Mouse (Mus musculus) CH12.LX (cell line): ENCODE data around the gene Cldn1. TPM values are rescaled to one million over a fixed set of nuclear protein-coding genes. Genes with fewer than 3 reads are reported as not detected.

Experiments used
- DNase-seq: peaks from one replicate; pipeline ENCODE4 v3.0.0-alpha.2; 2013; ENCODE audit errors: extremely low read depth
- H3K27ac ChIP-seq: 2 replicates; pipeline ENCODE4 v1.5.1; 2012; ENCODE audit warnings: low read depth, mild to moderate bottlenecking, control low read depth, moderate library complexity; ENCODE audit not compliant: insufficient read depth
- H3K27me3 ChIP-seq: replicated peaks from 2 replicates; pipeline ENCODE3; 2012; ENCODE audit warnings: inconsistent platforms
- H3K36me3 ChIP-seq, 2 experiments: replicated peaks in 1 of 2; 2 replicates each; pipeline versions ENCODE3 to v1.6.1; 2012; ENCODE audit warnings: inconsistent platforms in 1 of 2, low read length in 1 of 2, mild to moderate bottlenecking in 1 of 2, mixed read lengths in 1 of 2, moderate library complexity in 1 of 2; ENCODE audit not compliant: control insufficient read depth in 1 of 2, insufficient read depth in 1 of 2
- H3K4me1 ChIP-seq, 2 experiments: 2 replicates each; pipeline ENCODE4 v1.6.1; 2012; ENCODE audit warnings: inconsistent platforms in 1 of 2, moderate library complexity in 1 of 2; ENCODE audit not compliant: insufficient read depth in 2 of 2, control insufficient read depth in 1 of 2
- H3K4me2 ChIP-seq: 2 replicates; pipeline ENCODE4 v1.6.1; 2012; ENCODE audit warnings: low read depth, mild to moderate bottlenecking, control low read depth; ENCODE audit not compliant: poor library complexity, insufficient read depth, severe bottlenecking
- H3K4me3 ChIP-seq, 3 experiments: fragments of 150-350 bp in 1 of 3; sonication (generic) in 1 of 3; replicated peaks in 1 of 3; 2 replicates each; pipeline versions ENCODE3 to v1.5.1; 2011 to 2012; ENCODE audit warnings: low read depth in 2 of 3, low read length in 2 of 3, mild to moderate bottlenecking in 2 of 3, moderate library complexity in 2 of 3, control low read depth in 1 of 3, improper control_type of control experiment in 1 of 3, inconsistent platforms in 1 of 3, mixed read lengths in 1 of 3; ENCODE audit not compliant: poor library complexity in 1 of 3
- H3K79me2 ChIP-seq: replicated peaks from 2 replicates; pipeline ENCODE4 v1.6.1; 2012; ENCODE audit warnings: mild to moderate bottlenecking, moderate library complexity; ENCODE audit not compliant: control insufficient read depth, poor library complexity, insufficient read depth, severe bottlenecking; ENCODE audit errors: extremely low read depth
- H3K9ac ChIP-seq: 2 replicates; pipeline ENCODE4 v1.6.1; 2012; ENCODE audit warnings: low read depth, mild to moderate bottlenecking, control low read depth, moderate library complexity; ENCODE audit not compliant: insufficient read depth
- H3K9me3 ChIP-seq: replicated peaks from 2 replicates; pipeline ENCODE3; 2012; ENCODE audit warnings: low read length, inconsistent platforms, mixed read lengths
- BHLHE40 ChIP-seq: IDR thresholded peaks from 2 replicates; pipeline ENCODE4 v1.6.1; 2011; ENCODE audit warnings: mild to moderate bottlenecking, low read depth, low read length, improper control_type of control experiment
- CHD2 ChIP-seq: IDR thresholded peaks from 2 replicates; pipeline ENCODE4 v1.6.1; 2011; ENCODE audit warnings: low read length, improper control_type of control experiment
- E2F4 ChIP-seq: IDR thresholded peaks from 2 replicates; pipeline ENCODE4 v1.6.1; 2011; ENCODE audit warnings: low read depth, low read length, improper control_type of control experiment; ENCODE audit not compliant: insufficient replicate concordance
- ELF1 ChIP-seq: IDR thresholded peaks from 2 replicates; pipeline ENCODE4 v1.6.1; 2014; ENCODE audit warnings: low read depth, mild to moderate bottlenecking, inconsistent platforms, low read length, improper control_type of control experiment
- IRF4 ChIP-seq: IDR thresholded peaks from 2 replicates; pipeline ENCODE4 v1.6.1; 2014; ENCODE audit warnings: low read depth, mild to moderate bottlenecking, inconsistent platforms, low read length, improper control_type of control experiment
- JUN ChIP-seq: IDR thresholded peaks from 2 replicates; pipeline ENCODE4 v1.6.1; 2011; ENCODE audit warnings: low read depth, mild to moderate bottlenecking, low read length, improper control_type of control experiment, moderate library complexity; ENCODE audit not compliant: insufficient read depth
- JUND ChIP-seq: conservative IDR thresholded peaks from 2 replicates; pipeline ENCODE4 v1.6.1; 2011; ENCODE audit warnings: low read depth, low read length, improper control_type of control experiment
- MYC ChIP-seq: IDR thresholded peaks from 2 replicates; pipeline ENCODE4 v1.6.1; 2011; ENCODE audit warnings: low read depth, mild to moderate bottlenecking, improper control_type of control experiment, low read length
- NELFE ChIP-seq: IDR thresholded peaks from 2 replicates; pipeline ENCODE4 v1.6.1; 2011; ENCODE audit warnings: low read depth, low read length, improper control_type of control experiment
- NRF1 ChIP-seq: IDR thresholded peaks from 2 replicates; pipeline ENCODE4 v1.6.1; 2014; ENCODE audit warnings: low read depth, mild to moderate bottlenecking, inconsistent platforms, low read length, improper control_type of control experiment, moderate library complexity
- PAX5 ChIP-seq: IDR thresholded peaks from 2 replicates; pipeline ENCODE4 v1.6.1; 2012; ENCODE audit warnings: low read length, inconsistent platforms, mixed read lengths
- SMC3 ChIP-seq: IDR thresholded peaks from 2 replicates; pipeline ENCODE4 v1.6.1; 2011; ENCODE audit warnings: low read depth, low read length, improper control_type of control experiment
- TBP ChIP-seq: conservative IDR thresholded peaks from 2 replicates; pipeline ENCODE4 v1.6.1; 2011; ENCODE audit warnings: low read depth, low read length, improper control_type of control experiment
- ZMIZ1 ChIP-seq: IDR thresholded peaks from 2 replicates; pipeline ENCODE4 v1.6.1; 2012; ENCODE audit warnings: low read depth, mild to moderate bottlenecking, inconsistent platforms, low read length, improper control_type of control experiment
- dilution Hi-C: fragments of 300-500 bp; cut with MboI; formaldehyde crosslinking; loops from 2 replicates; pipeline ENCODE4 v1.14.3; 2020; ENCODE audit warnings: low sequenced_read_pairs; ENCODE audit not compliant: extremely low pct_unique_long_range_greater_than_20kb, extremely low pct_ligation_motif_present
- in situ Hi-C: fragments of 300-500 bp; cut with MboI; formaldehyde crosslinking; loops from 3 replicates; pipeline ENCODE4 v1.14.3; 2019; ENCODE audit warnings: low sequenced_read_pairs, low pct_ligation_motif_present, low pct_unique_long_range_greater_than_20kb, mixed read lengths
- polyA plus RNA-seq: library from polyadenylated mRNA; unstranded; fragments of >175 nt; gene quantifications from 2 replicates; pipeline ENCODE4 v1.2.1, GENCODE M21; 2012; ENCODE audit warnings: low read depth; ENCODE audit not compliant: insufficient read length
- total RNA-seq, 2 experiments: library from RNA; depleted of rRNA; stranded (reverse); fragments of 300-350 nt in 1 of 2; fragments of >200 nt in 1 of 2; gene quantifications; 2 replicates each; pipeline ENCODE4 v1.2.3; 2012 to 2014

Gene Cldn1
- total and polyA plus RNA-seq, 3 experiments: not detected

DNA sequence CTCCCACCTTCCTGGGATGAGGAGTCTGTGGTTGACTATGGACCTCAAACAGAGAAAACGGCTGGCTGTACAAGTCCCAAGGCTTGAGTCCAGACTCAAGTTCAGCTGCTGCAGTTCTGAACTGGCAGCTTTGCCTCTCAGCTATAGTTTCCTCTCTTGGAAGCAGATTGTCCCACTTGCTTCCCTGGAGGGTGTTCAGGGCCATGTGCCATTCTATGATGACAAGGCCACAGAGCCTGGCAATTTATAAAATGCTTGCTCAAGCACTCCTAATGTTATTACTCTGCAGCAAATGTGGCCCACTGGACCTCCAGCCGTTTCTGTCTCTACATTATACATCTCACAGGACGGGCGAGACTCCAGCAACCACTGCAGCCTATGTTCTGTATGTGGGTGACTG lies 12.0 kb downstream of the Cldn1 start:
- H3K9me3 ChIP-seq: peaks cover 4% of the 10 kb centered on the region
- DNase-seq: no peak
- no peak overlapping the region for H3K27ac ChIP-seq
- no peak overlapping the region for H3K9ac ChIP-seq
- no peaks in the 10 kb centered on the region for H3K79me2 ChIP-seq
- H3K4me2 ChIP-seq: no peak overlapping the region
- TF ChIP-seq SMC3 (no peak), NELFE (no peak), E2F4 (no peak), TBP (no peak), ELF1 (no peak), JUND (no peak), CHD2 (no peak), IRF4 (no peak), JUN (no peak)
- H3K27me3 ChIP-seq: no peaks in the 10 kb centered on the region
- H3K4me1 ChIP-seq: peaks cover 0 to 2% of the 10 kb centered on the region in 2 experiments; a peak in 1 of 4 replicates
- H3K36me3 ChIP-seq: no peaks in the 10 kb centered on the region
- dilution Hi-C loops (no loop called here), in situ Hi-C loops (no loop called here)
- no peak overlapping the region for H3K4me3 ChIP-seq

DNA sequence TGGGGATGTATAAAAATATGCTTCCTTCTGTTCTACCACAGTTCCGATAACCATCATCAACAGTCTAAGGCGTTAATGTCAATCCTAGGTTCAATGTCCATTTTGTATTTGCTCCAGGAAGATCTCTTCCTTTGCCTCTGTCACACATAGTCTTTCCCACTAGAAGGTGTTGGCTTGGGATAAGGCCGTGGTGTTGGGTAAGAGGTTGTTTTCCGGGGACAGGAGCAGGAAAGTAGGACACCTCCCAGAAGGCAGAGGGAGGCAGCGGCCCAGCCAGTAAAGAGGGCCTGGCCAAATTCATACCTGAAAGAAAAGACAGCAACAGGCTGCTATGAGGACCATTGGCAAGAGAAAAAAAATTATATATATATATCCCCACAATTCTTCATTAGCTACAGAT lies 12.7 kb downstream of the Cldn1 start:
- dilution Hi-C loops: no loop called here
- TF ChIP-seq BHLHE40 (no peak), ZMIZ1 (no peak), NRF1 (no peak)
- H3K9me3 ChIP-seq: peaks cover 4% of the 10 kb centered on the region
- H3K4me1 ChIP-seq: peaks cover 0 to 2% of the 10 kb centered on the region in 2 experiments; a peak in 1 of 4 replicates
- in situ Hi-C loops: no loop called here
- H3K4me2 ChIP-seq: no peak overlapping the region
- DNase-seq: no peak
- no peak overlapping the region for H3K27ac ChIP-seq
- no peak overlapping the region for H3K9ac ChIP-seq
- H3K36me3 ChIP-seq: no peaks in the 10 kb centered on the region
- H3K27me3 ChIP-seq: no peaks in the 10 kb centered on the region
- no peak overlapping the region for H3K4me3 ChIP-seq
- no peaks in the 10 kb centered on the region for H3K79me2 ChIP-seq

- DNase-seq: no peak
- H3K79me2 ChIP-seq: no peaks in the 10 kb centered on the region
- no peak overlapping the region for H3K4me2 ChIP-seq
- H3K9ac ChIP-seq: no peak overlapping the region
- no peak overlapping the region for H3K4me3 ChIP-seq
- no peaks in the 10 kb centered on the region for H3K27me3 ChIP-seq
- dilution Hi-C loops: no loop called here
- no peak for TF ChIP-seq PAX5
- TF ChIP-seq CHD2: no peak
- no peak for TF ChIP-seq BHLHE40
- TF ChIP-seq MYC: no peak
- no peak for TF ChIP-seq NRF1
- TF ChIP-seq NELFE: no peak
- H3K9me3 ChIP-seq: peaks cover 4% of the 10 kb centered on the region
- no peak overlapping the region for H3K27ac ChIP-seq
- in situ Hi-C loops: no loop called here
- H3K36me3 ChIP-seq: no peaks in the 10 kb centered on the region
- H3K4me1 ChIP-seq: peaks cover 0 to 2% of the 10 kb centered on the region in 2 experiments; a peak in 1 of 4 replicates
These were observed 13.5 kb downstream of the Cldn1 start for GRCm38 (mm10) chr16:26357863-26358780.
